Mouse (Mus musculus) B cell, adult (primary cell): Measurements from ENCODE around the gene Rpl23a. TPM values are rescaled to one million over a fixed set of nuclear protein-coding genes. Genes with fewer than 3 reads are reported as not detected.

Experiments
- total RNA-seq: library from RNA; stranded (reverse); gene quantifications from 4 replicates; pipeline ENCODE4 v1.2.4, GENCODE M21; 2023; ENCODE audit not compliant: inconsistent age

Rpl23a gene
- 2,508 to 2,612 TPM (median 2,568 TPM) in 4 replicates for total RNA-seq

DNA sequence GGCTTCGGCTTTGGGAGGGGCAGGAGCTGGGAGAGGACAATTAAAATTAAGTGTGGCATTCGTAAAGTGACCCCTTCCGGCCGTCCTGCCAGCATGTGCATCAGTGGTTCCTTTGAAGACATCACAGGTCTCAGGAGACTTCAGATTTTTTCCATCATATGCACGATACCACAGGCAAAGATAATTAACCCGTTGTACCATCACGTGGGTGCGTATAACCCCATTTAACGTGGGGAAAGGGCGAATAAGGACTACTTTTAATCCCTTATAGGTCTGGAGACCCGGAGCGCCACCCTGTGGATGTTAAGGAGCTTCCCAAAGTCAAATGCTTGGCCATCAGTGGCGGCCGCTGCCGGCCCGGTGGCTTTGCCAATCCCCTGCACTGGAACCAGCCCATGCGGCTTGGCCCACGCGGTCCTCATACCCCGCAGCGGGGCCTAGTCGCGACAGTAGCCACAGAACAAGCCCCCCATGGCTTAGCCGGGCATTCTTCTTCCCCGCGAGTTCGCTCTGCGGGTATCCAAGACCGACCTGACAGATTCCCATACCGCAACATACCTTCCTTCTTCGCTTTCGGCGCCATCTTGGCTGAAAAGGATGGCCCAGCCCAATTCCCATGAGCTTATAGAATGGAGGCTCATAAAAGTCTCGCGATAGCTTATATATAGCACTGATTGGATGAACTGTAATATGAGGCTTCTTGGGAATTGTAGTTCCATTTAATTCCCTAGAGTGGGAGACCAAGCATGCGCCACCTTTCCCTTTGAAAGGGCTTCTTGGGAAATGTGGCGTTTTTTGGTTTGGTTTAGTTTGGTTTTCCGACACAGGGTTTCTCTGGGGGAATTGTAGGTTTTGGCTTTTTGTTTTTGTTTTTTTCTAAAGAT, at the start of gene Rpl23a:
Gene Rpl23a, minus strand, starts transcription at position 624 of the 884 bp plus-strand sequence.

DNA sequence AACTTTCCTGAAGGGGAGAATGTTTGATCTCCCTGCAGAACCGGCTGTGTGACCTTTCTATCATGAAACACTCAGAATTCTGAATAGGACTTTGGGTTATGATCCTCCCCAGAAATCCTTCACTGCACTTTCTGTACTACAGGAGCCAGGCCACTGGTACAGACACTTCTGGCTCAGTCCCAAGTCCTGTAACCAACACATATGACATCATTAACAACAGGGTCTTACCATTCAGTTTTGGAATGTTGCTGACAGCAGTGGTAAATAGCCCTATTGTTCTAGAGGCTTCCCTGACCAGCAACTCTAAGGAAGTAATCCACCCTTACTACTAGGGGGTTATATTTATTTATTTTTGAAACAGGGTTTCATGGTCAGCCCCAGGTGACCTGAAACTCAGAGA, 9.7 kb upstream of the Rpl23a start, which contains the start of gene Proca1:
Gene Proca1, plus strand, starts transcription at position 280 of the 400 bp plus-strand sequence.

DNA sequence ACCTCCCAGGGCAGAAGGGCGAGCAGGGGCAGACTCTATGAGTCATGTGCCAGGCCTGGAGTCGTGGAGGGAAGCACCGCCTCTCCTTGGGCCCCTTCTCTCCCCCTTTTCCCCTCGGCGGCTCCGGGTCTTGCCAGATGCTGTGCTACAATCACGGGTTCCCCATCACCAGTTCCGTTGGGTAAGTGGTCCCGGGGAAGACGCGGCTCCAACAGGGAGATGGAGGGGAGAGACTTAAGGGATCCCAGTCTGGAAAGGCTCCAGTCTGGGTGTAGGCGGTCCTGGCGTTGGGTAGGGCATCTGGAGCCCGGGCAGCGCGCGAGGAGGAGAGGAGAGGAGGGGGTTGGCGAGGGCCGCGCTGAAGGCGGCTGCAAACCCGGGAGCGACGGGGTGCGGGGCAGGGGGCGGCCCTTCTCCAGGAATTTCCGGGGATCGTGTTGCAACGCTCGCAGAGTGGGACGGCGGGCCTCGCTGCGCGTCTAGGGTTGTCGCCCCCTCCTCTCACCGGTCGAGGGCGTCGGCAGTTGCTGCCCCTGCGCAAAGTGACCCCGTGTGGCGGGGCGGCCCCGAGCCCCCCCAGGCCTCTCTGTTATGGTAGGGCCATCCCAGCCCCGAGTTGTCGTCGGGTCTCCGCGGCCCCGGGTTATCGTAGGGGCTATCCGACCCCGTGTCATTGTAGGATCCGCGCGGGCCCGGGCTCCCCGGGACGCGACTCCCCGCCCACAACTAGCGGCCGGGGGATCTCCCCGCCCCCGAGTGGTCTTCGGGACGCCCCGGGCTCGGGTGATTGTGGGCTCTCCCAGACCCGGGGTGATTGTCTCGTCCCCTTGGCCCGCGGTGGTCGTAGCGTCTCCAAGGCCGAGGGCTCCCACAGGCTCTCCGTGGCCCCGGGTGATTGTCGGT, 5.2 kb upstream of the Rpl23a start, which contains the start of gene Rab34:
Gene Rab34, plus strand, starts transcription at position 100 of the 903 bp plus-strand sequence.

DNA sequence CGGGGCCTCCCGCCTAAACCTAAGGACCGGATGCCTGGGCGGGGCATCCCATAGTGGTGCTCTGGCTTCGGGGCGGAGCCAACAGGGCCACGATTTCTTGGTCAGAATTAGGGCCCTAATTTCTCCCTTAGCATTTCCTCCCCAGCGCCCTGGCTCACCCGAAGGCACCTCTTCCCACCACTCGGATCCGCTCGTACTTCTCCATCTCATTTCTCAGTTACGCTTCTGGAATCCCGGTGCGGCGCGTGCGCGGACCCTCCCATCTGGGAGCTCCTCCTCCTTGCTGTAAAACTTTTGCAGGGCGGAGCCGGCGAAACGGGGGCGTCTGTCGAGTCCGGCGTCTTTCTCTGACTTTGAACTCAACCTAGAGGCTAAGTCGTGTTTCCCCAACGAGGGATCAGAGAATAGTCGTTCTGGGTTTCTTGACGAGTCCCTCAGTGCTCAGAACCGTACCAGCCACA, 7.0 kb downstream of the Rpl23a start, which contains the start of the genes Nek8 and Tlcd1:
Gene Nek8, minus strand, starts transcription at position 274 of the 461 bp plus-strand sequence.
Gene Tlcd1, plus strand, starts transcription at position 310 of the 461 bp plus-strand sequence.

DNA sequence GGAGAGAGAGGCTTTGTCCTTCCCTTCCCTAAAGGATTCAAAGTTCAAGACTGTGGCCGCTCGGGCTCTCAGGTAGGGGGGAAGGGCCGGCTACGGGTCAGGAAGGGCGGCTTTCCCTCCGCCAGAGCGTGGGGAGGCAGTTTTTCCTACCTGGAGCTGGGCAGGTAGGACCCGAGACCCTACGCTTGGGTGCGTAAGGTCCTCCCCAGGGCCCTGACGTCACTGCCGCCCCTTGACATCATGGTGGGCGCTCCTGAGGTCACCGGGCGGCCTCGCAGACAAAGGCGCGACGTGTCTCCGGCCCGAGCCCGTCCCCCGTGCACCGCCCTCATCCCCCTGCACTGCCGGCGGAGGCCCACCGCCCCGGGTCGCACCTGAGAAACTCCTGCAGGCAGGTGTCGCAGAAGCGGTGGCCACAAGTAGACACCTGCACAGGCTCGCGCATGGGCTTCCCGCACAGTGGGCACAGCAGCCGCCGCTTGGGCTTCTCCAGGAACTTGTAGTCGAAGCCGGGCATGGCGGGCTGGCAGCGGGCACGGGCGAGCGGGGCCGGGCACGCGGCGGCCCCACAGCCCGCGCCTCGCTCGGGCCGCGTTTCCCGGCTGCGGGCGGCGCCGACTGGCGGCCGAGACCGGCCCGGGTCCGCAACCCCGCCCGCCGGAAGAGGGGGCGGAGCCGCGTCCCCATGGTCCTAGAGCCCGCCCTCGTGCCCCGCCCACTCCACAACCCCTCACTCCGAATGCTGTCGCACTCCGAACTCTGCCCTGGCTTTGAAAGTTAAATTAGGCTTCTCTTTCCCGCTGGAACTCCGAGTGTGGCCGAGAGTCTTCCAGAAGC, 18.2 kb downstream of the Rpl23a start, which contains the start of gene Traf4:
Gene Traf4, minus strand, starts transcription at position 666 of the 837 bp plus-strand sequence.

Other genes with a start within 250 kb of the Rpl23a start
- gene Phf12, start 200.8 kb downstream of the Rpl23a start, total RNA-seq = 153 to 166 TPM (median 157 TPM) in 4 replicates
- gene Dhrs13, start 151.3 kb downstream of the Rpl23a start, total RNA-seq = 0.66 to 1.5 TPM (median 0.91 TPM) in 4 replicates
- gene Flot2, start 145.7 kb downstream of the Rpl23a start, total RNA-seq = 9.9 to 15.5 TPM (median 14.6 TPM) in 4 replicates
- gene Eral1, start 103.2 kb downstream of the Rpl23a start, total RNA-seq = 25.0 to 26.8 TPM (median 26.0 TPM) in 4 replicates
- gene Fam222b, start 88.9 kb downstream of the Rpl23a start, total RNA-seq = 13.5 to 15.4 TPM (median 14.2 TPM) in 4 replicates
- gene Traf4, start 18.0 kb downstream of the Rpl23a start, total RNA-seq = 48.0 to 55.4 TPM (median 52.7 TPM) in 4 replicates
- 15.4 to 24.4 TPM (median 18.0 TPM) in 4 replicates for gene Nek8, start 6.9 kb downstream of the Rpl23a start, total RNA-seq
- 4.0 to 5.8 TPM (median 5.6 TPM) in 4 replicates for gene Tlcd1, start 6.9 kb downstream of the Rpl23a start, total RNA-seq
- 0.99 to 1.9 TPM in 2 of 4 replicates, not detected in the others for gene Rab34, start 4.8 kb upstream of the Rpl23a start, total RNA-seq
- gene Proca1, start 9.8 kb upstream of the Rpl23a start, total RNA-seq = not detected in 4 replicates
- 55.1 to 64.3 TPM (median 58.4 TPM) in 4 replicates for gene Sdf2, start 62.2 kb upstream of the Rpl23a start, total RNA-seq
- gene Supt6, start 62.4 kb upstream of the Rpl23a start, total RNA-seq = 68.6 to 78.0 TPM (median 72.8 TPM) in 4 replicates
- gene 2610507B11Rik, start 78.2 kb upstream of the Rpl23a start, total RNA-seq = 109 to 122 TPM (median 117 TPM) in 4 replicates
- gene BC030499, start 107.3 kb upstream of the Rpl23a start, total RNA-seq = 1.3 to 2.3 TPM (median 2.0 TPM) in 4 replicates
- gene Spag5, start 117.9 kb upstream of the Rpl23a start, total RNA-seq = 2.5 to 6.3 TPM (median 4.3 TPM) in 4 replicates
- 34.3 to 36.6 TPM (median 35.0 TPM) in 4 replicates for gene Aldoc, start 139.4 kb upstream of the Rpl23a start, total RNA-seq
- gene Pigs, start 144.8 kb upstream of the Rpl23a start, total RNA-seq = 53.8 to 62.9 TPM (median 56.3 TPM) in 4 replicates
- gene Unc119, start 159.9 kb upstream of the Rpl23a start, total RNA-seq = 55.4 to 61.9 TPM (median 57.2 TPM) in 4 replicates
- gene Foxn1, start 203.0 kb upstream of the Rpl23a start, total RNA-seq = not detected in 4 replicates
- not detected in 4 replicates for gene Slc13a2, start 238.6 kb upstream of the Rpl23a start, total RNA-seq